Mouse (Mus musculus): ENCODE measurements around the gene 4930563M21Rik. TPM values are rescaled to one million over a fixed set of nuclear protein-coding genes. Genes with fewer than 3 reads are reported as not detected.

Gene 4930563M21Rik
- polyA plus RNA-seq (2012; rRNA removed) (not detected in 2 replicates), polyA plus RNA-seq (2014; fragmentation: Nextera tagmentation; extraction: Ambion mirVana) (not detected in 2 replicates)

- TF ChIP-seq CTCF (IDR thresholded peaks at IDR 0.05; ENCODE audit: low read depth) (no peak), EP300 (IDR thresholded peaks at IDR 0.05; ENCODE audit: low read depth) (no peak)
- no peaks in the 10 kb centered on the region for H3K27me3 ChIP-seq (ENCODE audit: control insufficient read depth, insufficient read depth, low read length)
- H3K4me2 ChIP-seq (ENCODE audit: low read depth), result no peak within 1 kb of the TSS
- H3K9ac ChIP-seq (replicated peaks), result no peak within 1 kb of the TSS
- DNase-seq (ENCODE audit: low read depth in 3 of 3, low spot score in 3 of 3) (no peak), ATAC-seq (ENCODE audit: insufficient read depth) (no peak)
- no peaks in the 10 kb centered on the region for H3K4me1 ChIP-seq (replicated peaks; ENCODE audit: control insufficient read depth in 2 of 2, insufficient read depth in 2 of 2, low read length in 1 of 2)
- H3K36me3 ChIP-seq (replicated peaks; ENCODE audit: control insufficient read depth, insufficient read depth, low read depth), result no peaks in the 10 kb centered on the region
- no peaks in the 10 kb centered on the region for H3K9me3 ChIP-seq (ENCODE audit: control insufficient read depth, low read length)
- WGBS (ENCODE audit: insufficient replicate concordance), result 44% methylated on average over 4 of the region's 4 CpGs
- H3K4me3 ChIP-seq (ENCODE audit: insufficient read depth in 1 of 2, low read depth in 2 of 2, low read length in 2 of 2), result no peak within 1 kb of the TSS
- no peak within 1 kb of the TSS for H3K27ac ChIP-seq
These were observed at the start of gene 4930563M21Rik for GRCm38 (mm10) chr9:56010450-56010849. Gene 4930563M21Rik (minus strand): TSS chr9:56010550.

GRCm38 (mm10) chr9:56056147-56056546 is 45.8 kb upstream of the 4930563M21Rik start:
- Histone ChIP-seq H3K4me3 (ENCODE audit: insufficient read depth in 1 of 2, low read depth in 2 of 2, low read length in 2 of 2) (no peak overlapping the region), H3K27ac (no peak overlapping the region), H3K36me3 (replicated peaks; ENCODE audit: control insufficient read depth, insufficient read depth, low read depth) (no peaks in the 10 kb centered on the region), H3K27me3 (ENCODE audit: control insufficient read depth, insufficient read depth, low read length) (no peaks in the 10 kb centered on the region), H3K4me2 (ENCODE audit: low read depth) (no peak overlapping the region), H3K4me1 (replicated peaks; ENCODE audit: control insufficient read depth in 2 of 2, insufficient read depth in 2 of 2, low read length in 1 of 2) (no peaks in the 10 kb centered on the region), H3K9me3 (ENCODE audit: control insufficient read depth, low read length) (no peaks in the 10 kb centered on the region), H3K9ac (replicated peaks) (no peak overlapping the region)
- no peak for DNase-seq (ENCODE audit: low read depth in 3 of 3, low spot score in 3 of 3)
- WGBS (ENCODE audit: insufficient replicate concordance), result 82% methylated on average over 6 of the region's 6 CpGs
- no peak for ATAC-seq (ENCODE audit: insufficient read depth)
- TF ChIP-seq CTCF (IDR thresholded peaks at IDR 0.05; ENCODE audit: low read depth) (no peak), EP300 (IDR thresholded peaks at IDR 0.05; ENCODE audit: low read depth) (no peak)

- Histone ChIP-seq H3K9ac (replicated peaks) (no peak overlapping the region), H3K36me3 (replicated peaks; ENCODE audit: control insufficient read depth, insufficient read depth, low read depth) (no peaks in the 10 kb centered on the region), H3K4me2 (ENCODE audit: low read depth) (no peak overlapping the region), H3K9me3 (ENCODE audit: control insufficient read depth, low read length) (no peaks in the 10 kb centered on the region), H3K4me1 (replicated peaks; ENCODE audit: control insufficient read depth in 2 of 2, insufficient read depth in 2 of 2, low read length in 1 of 2) (no peaks in the 10 kb centered on the region), H3K4me3 (ENCODE audit: insufficient read depth in 1 of 2, low read depth in 2 of 2, low read length in 2 of 2) (no peak overlapping the region), H3K27me3 (ENCODE audit: control insufficient read depth, insufficient read depth, low read length) (no peaks in the 10 kb centered on the region), H3K27ac (no peak overlapping the region)
- ATAC-seq (ENCODE audit: insufficient read depth), result no peak
- WGBS (ENCODE audit: insufficient replicate concordance), result 76% methylated on average over 3 of the region's 3 CpGs
- TF ChIP-seq CTCF (IDR thresholded peaks at IDR 0.05; ENCODE audit: low read depth) (no peak), EP300 (IDR thresholded peaks at IDR 0.05; ENCODE audit: low read depth) (no peak)
- DNase-seq (ENCODE audit: low read depth in 3 of 3, low spot score in 3 of 3), result no peak
These were observed 43.4 kb upstream of the 4930563M21Rik start for GRCm38 (mm10) chr9:56053796-56054195.

- peak overlapping the region; percentile 86 for H3K4me2 ChIP-seq (ENCODE audit: low read depth)
- peaks cover 0 to 3% of the 10 kb centered on the region in 2 experiments; a peak in 3 of 4 replicates for H3K4me1 ChIP-seq (replicated peaks; ENCODE audit: control insufficient read depth in 2 of 2, insufficient read depth in 2 of 2, low read length in 1 of 2)
- under 1% methylated on average over 16 of the region's 16 CpGs for WGBS (ENCODE audit: insufficient replicate concordance)
- peak overlapping the region; percentile 78 for H3K9ac ChIP-seq (replicated peaks)
- TF ChIP-seq EP300 (IDR thresholded peaks at IDR 0.05; ENCODE audit: low read depth) (no peak), CTCF (IDR thresholded peaks at IDR 0.05; ENCODE audit: low read depth) (no peak)
- peak in 1 of 3 experiments; percentile 6 for DNase-seq (ENCODE audit: low read depth in 3 of 3, low spot score in 3 of 3)
- peak overlapping the region; percentile 66 to 85 for H3K4me3 ChIP-seq (ENCODE audit: insufficient read depth in 1 of 2, low read depth in 2 of 2, low read length in 2 of 2)
- no peaks in the 10 kb centered on the region for H3K36me3 ChIP-seq (replicated peaks; ENCODE audit: control insufficient read depth, insufficient read depth, low read depth)
- H3K27ac ChIP-seq, result no peak overlapping the region
- H3K9me3 ChIP-seq (ENCODE audit: control insufficient read depth, low read length), result no peaks in the 10 kb centered on the region
- ATAC-seq (ENCODE audit: insufficient read depth), result peak; percentile 7; the same call in 1 of the 2 replicates
- no peaks in the 10 kb centered on the region for H3K27me3 ChIP-seq (ENCODE audit: control insufficient read depth, insufficient read depth, low read length)
These were observed 31.9 kb upstream of the 4930563M21Rik start for GRCm38 (mm10) chr9:56042181-56042621.

- Histone ChIP-seq H3K4me3 (ENCODE audit: insufficient read depth in 1 of 2, low read depth in 2 of 2, low read length in 2 of 2) (peak within 1 kb of the TSS; percentile 66 to 85), H3K27ac (no peak within 1 kb of the TSS), H3K4me1 (replicated peaks; ENCODE audit: control insufficient read depth in 2 of 2, insufficient read depth in 2 of 2, low read length in 1 of 2) (peaks cover 0 to 3% of the 10 kb centered on the region in 2 experiments; a peak in 3 of 4 replicates), H3K36me3 (replicated peaks; ENCODE audit: control insufficient read depth, insufficient read depth, low read depth) (no peaks in the 10 kb centered on the region), H3K9ac (replicated peaks) (peak within 1 kb of the TSS; percentile 78), H3K4me2 (ENCODE audit: low read depth) (peak within 1 kb of the TSS; percentile 86), H3K27me3 (ENCODE audit: control insufficient read depth, insufficient read depth, low read length) (no peaks in the 10 kb centered on the region), H3K9me3 (ENCODE audit: control insufficient read depth, low read length) (no peaks in the 10 kb centered on the region)
- no peak for TF ChIP-seq CTCF (IDR thresholded peaks at IDR 0.05; ENCODE audit: low read depth)
- no peak for TF ChIP-seq EP300 (IDR thresholded peaks at IDR 0.05; ENCODE audit: low read depth)
- peak; percentile 100 for ATAC-seq (ENCODE audit: insufficient read depth)
- WGBS (ENCODE audit: insufficient replicate concordance), result under 1% methylated on average over 47 of the region's 49 CpGs
- peak; percentile 74 to 82 (median 77) for DNase-seq (ENCODE audit: low read depth in 3 of 3, low spot score in 3 of 3)
These were observed 31.2 kb upstream of the 4930563M21Rik start, which contains the start of gene Rcn2 for GRCm38 (mm10) chr9:56041372-56042180. Gene Rcn2 (plus strand): TSS chr9:56041845.

Measured in liver, embryonic 14.5 days (tissue).